Mouse (Mus musculus) heart, embryonic 10.5 days (tissue): ENCODE measurements around the gene Clasp2. TPM values are rescaled to one million over a fixed set of nuclear protein-coding genes. Genes with fewer than 3 reads are reported as not detected.
"Not testable (repeated sequence)": the region's sequence is repeated elsewhere in the genome, so short reads cannot be mapped to it uniquely, and the experiment has no call there.

Experiments used
- DNase-seq: peaks from one replicate; pipeline ENCODE4 v3.0.0-alpha.2; 2017; ENCODE audit warnings: low spot score
- H3K27ac ChIP-seq: fragments of 300-500 bp; sonication (generic); 2 replicates; pipeline ENCODE4 v1.5.1; 2016; ENCODE audit warnings: mild to moderate bottlenecking
- H3K27me3 ChIP-seq: fragments of 300-500 bp; sonication (generic); 2 replicates; pipeline ENCODE4 v1.6.1; 2016; ENCODE audit warnings: mild to moderate bottlenecking; ENCODE audit not compliant: poor library complexity, insufficient read depth, severe bottlenecking
- H3K36me3 ChIP-seq: fragments of 300-500 bp; sonication (generic); 2 replicates; pipeline ENCODE4 v1.6.1; 2016; ENCODE audit warnings: mild to moderate bottlenecking, moderate library complexity
- H3K4me1 ChIP-seq: fragments of 300-500 bp; sonication (generic); 2 replicates; pipeline ENCODE4 v1.6.1; 2016; ENCODE audit warnings: mild to moderate bottlenecking
- H3K4me3 ChIP-seq: fragments of 300-500 bp; sonication (generic); 2 replicates; pipeline ENCODE4 v1.5.1; 2016; ENCODE audit warnings: mild to moderate bottlenecking, moderate library complexity
- H3K9me3 ChIP-seq: fragments of 300-500 bp; sonication (generic); 2 replicates; pipeline ENCODE4 v1.6.1; 2016; ENCODE audit warnings: mild to moderate bottlenecking, moderate library complexity
- WGBS: fragments of 180-500 bp; shearing (Covaris S2); methylation state at CpG from one replicate; pipeline ENCODE4 v1.1.7; 2016; 5-methylcytosine and 5-hydroxymethylcytosine counted together
- polyA plus RNA-seq: library from polyadenylated mRNA; unstranded; fragments of >200 nt; fragmentation: Nextera tagmentation; extraction: Ambion mirVana; gene quantifications from 2 replicates; pipeline ENCODE4 v1.2.1, GENCODE M21; 2016

Gene Clasp2
- polyA plus RNA-seq = 24.3 and 28.3 TPM in 2 replicates

DNA sequence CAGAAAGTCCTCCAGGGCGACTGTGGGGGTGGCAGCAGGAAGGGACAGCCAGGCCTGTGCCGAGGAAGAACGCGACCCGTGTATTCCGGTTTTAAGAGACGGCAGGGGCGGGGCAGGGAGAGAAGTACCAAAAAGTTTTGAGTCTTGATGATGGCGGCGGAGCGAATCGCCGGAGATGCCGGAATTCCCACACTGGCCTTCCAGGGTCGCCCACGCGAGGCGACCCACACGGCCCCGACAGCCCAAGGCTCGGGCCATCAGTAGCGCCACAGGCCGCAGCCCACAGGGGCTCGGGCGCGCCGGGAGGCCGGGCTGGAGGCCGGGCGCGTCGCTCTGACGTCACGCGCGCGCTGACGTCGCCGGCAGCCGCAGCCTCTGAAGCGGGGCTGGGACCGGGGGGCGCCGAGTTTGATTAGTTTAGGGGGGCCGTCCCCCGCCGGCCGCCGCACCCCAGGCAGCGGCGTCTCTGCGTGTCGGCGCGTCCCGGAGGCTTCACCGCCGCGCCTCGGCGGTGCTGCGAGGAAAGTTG, at the start of gene Clasp2:
TSS of gene Clasp2 (plus strand) at position 366 of the 529 bp plus-strand sequence.
- Histone ChIP-seq H3K27me3 (no peaks in the 10 kb centered on the region), H3K4me1 (peaks cover 14% of the 10 kb centered on the region), H3K9me3 (no peaks in the 10 kb centered on the region), H3K36me3 (no peaks in the 10 kb centered on the region), H3K27ac (peak within 1 kb of the TSS; percentile 95), H3K4me3 (peak within 1 kb of the TSS; percentile 91)
- WGBS = under 1% methylated on average over 63 of the region's 63 CpGs
- DNase-seq = peak; percentile 92

- Histone ChIP-seq H3K4me1 (peaks cover 26% of the 10 kb centered on the region), H3K27ac (no peak overlapping the region), H3K36me3 (peaks cover 22% of the 10 kb centered on the region), H3K9me3 (no peaks in the 10 kb centered on the region), H3K27me3 (no peaks in the 10 kb centered on the region), H3K4me3 (no peak overlapping the region)
- no peak for DNase-seq
- WGBS = 82% methylated on average over 5 of the region's 5 CpGs
Observed at GRCm38 (mm10) chr9:113701441-113702160, 39.7 kb upstream of the Clasp2 start.

- Histone ChIP-seq H3K4me3 (peak overlapping the region; percentile 93), H3K27me3 (no peaks in the 10 kb centered on the region), H3K27ac (no peak overlapping the region), H3K4me1 (peaks cover 30% of the 10 kb centered on the region), H3K36me3 (no peaks in the 10 kb centered on the region), H3K9me3 (no peaks in the 10 kb centered on the region)
- DNase-seq = no peak
- WGBS = 68% methylated on average over 2 of the region's 2 CpGs
Observed at GRCm38 (mm10) chr9:113706108-113706507, 35.2 kb upstream of the Clasp2 start.

DNA sequence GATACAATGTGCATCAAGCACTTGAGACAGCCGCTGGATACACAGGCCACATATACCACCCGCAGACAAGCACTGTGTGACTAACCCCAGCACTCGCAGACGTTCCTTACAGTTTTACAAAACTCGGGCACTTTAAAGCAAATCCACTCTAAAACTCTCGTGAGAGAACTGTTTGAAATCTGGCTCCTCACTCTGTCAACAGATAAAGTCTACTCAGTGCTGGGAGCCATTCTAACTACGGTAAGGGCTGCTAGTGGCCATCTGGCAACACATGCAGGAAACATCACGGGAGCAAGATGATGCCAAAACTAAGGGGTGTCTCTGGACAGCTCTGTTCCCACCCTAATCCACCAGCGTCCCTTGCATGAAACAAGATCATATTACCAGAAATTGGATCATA, 34.4 kb upstream of the Clasp2 start:
- Histone ChIP-seq H3K4me1 (peaks cover 24% of the 10 kb centered on the region), H3K36me3 (no peaks in the 10 kb centered on the region), H3K27ac (no peak overlapping the region), H3K4me3 (peak overlapping the region; percentile 93), H3K9me3 (no peaks in the 10 kb centered on the region), H3K27me3 (no peaks in the 10 kb centered on the region)
- DNase-seq = no peak
- WGBS = 40% methylated on average over 9 of the region's 9 CpGs

GRCm38 (mm10) chr9:113707481-113708360, 33.6 kb upstream of the Clasp2 start, which contains the start of gene Pdcd6ip:
Gene Pdcd6ip (minus strand): TSS chr9:113708259.
- WGBS = 1% methylated on average over 77 of the region's 77 CpGs
- Histone ChIP-seq H3K27ac (peak within 1 kb of the TSS; percentile 95), H3K4me3 (peak within 1 kb of the TSS; percentile 93), H3K4me1 (peaks cover 22% of the 10 kb centered on the region), H3K27me3 (no peaks in the 10 kb centered on the region), H3K36me3 (no peaks in the 10 kb centered on the region), H3K9me3 (no peaks in the 10 kb centered on the region)
- DNase-seq = peak; percentile 91

DNA sequence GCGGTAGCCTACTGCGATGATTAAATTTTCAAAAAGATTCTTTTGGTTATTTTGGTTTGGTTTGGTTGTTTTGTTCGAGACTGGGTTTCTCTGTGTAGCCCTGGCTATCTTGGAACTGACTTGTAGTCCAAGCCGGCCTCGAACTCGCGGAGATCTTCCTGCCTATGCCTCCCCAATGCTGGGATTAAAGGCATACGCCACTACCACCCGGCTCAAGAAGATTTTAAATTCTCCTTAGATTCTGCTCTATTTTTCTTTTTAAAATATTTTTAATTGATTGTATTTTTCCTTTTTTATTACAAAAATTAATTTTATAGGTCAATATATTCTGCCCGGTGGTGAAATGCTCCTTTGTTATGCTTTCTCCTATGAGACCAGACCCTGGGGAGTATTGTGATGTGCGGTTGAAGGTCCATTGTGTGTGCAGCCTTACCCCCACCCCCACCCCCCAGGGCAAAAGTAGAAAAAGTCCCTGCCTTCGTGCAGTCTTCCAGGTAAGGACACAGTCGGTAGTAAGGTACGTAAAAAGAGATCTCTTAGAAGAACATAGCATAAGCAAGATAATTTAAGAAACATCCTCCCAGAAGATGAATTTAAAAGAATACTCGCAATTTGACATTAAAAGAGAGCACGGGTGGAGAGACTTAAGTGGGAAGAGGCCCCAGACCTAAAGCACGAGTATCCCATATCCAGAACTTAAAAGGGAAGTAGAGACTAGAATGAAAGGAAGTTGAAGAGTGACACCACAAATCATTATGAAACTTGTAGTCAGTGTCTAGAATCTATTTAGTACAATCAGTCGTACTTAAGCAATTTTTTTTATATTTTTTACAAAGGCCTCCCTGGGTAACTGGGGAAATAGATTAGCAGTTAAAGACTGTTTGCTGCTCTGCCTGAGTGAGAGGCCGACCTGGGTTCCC, 32.7 kb upstream of the Clasp2 start:
- H3K27ac ChIP-seq = peak overlapping the region; percentile 95
- peaks cover 22% of the 10 kb centered on the region for H3K4me1 ChIP-seq
- H3K36me3 ChIP-seq = no peaks in the 10 kb centered on the region
- 54% methylated on average over 19 of the region's 19 CpGs for WGBS
- no peaks in the 10 kb centered on the region for H3K27me3 ChIP-seq
- no peak for DNase-seq
- H3K4me3 ChIP-seq = peak overlapping the region; percentile 93
- H3K9me3 ChIP-seq = no peaks in the 10 kb centered on the region

DNA sequence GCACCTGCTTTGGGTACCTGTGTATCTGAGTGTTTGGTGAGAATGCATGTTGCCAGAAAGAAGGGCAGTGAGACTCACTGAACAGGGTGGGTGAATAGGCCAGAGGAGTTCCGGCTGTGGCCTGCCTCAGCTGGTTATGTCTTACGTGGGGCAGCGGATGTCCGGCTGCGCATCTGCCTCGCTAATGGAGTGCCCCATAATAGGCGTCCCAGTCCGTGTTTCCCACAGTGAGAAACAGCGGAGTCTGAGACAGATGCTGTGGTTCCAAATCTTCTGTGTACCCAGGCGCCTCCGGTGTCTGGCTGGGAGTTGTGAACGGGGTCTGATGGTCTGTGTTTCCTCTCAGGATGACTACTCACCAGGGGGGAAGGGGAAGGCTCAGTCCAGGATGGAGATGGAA, 30.4 kb upstream of the Clasp2 start:
- no peaks in the 10 kb centered on the region for H3K36me3 ChIP-seq
- H3K9me3 ChIP-seq = no peaks in the 10 kb centered on the region
- WGBS = 76% methylated on average over 12 of the region's 12 CpGs
- no peak overlapping the region for H3K4me3 ChIP-seq
- H3K27me3 ChIP-seq = no peaks in the 10 kb centered on the region
- no peak overlapping the region for H3K27ac ChIP-seq
- no peak for DNase-seq
- peaks cover 15% of the 10 kb centered on the region for H3K4me1 ChIP-seq

DNA sequence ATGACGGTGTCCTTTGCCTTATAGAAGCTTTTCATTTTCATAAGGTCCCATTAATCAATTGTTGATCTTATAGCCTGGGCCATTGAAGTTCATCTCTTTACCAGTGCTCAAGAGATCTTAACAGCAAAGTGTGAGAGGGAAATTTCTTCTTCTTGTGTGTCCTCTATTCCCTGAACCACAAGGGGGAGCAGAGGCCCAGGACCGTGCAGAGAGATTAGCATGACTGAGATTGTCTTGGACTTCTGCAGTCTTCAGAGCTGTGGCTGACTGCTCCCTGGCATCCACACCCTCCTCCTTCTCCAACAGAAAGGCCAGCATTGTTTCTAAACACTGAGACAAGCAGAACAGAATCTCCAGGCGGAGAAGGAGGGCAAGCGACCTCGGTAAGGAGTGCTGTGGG, 22.2 kb upstream of the Clasp2 start:
- Histone ChIP-seq H3K4me3 (no peak overlapping the region), H3K4me1 (0 out of 2 replicates have a peak, but pooled peaks cover 2% of the 10 kb centered on the region), H3K36me3 (no peaks in the 10 kb centered on the region), H3K9me3 (no peaks in the 10 kb centered on the region), H3K27ac (no peak overlapping the region), H3K27me3 (no peaks in the 10 kb centered on the region)
- no peak for DNase-seq
- 50% methylated on average over 5 of the region's 5 CpGs for WGBS

- no peak overlapping the region for H3K27ac ChIP-seq
- 79% methylated on average over 15 of the region's 15 CpGs for WGBS
Observed at GRCm38 (mm10) chr9:113724646-113725045, 16.6 kb upstream of the Clasp2 start.

DNA sequence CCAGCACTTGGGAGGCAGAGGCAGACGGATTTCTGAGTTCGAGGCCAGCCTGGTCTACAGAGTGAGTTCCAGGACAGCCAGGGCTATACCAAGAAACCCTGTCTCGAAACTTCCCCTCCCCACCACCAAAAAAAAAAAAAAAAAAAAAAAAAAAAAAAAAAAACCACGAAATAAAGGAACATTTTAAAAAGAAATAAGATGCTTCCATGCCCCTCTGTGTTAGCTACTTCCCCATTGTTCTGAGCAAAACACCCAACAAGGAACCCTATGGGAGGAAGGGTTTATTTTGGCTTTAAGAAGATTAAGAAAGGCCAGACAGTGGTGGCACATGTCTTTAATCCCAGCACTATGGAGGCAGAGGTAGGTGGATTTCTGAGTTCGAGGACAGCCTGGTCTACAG, 15.7 kb upstream of the Clasp2 start:
- WGBS = 91% methylated on average over 5 of the region's 5 CpGs

More at GRCm38 (mm10) chr9:113724646-113725045, 16.6 kb upstream of the Clasp2 start:
- no peak for DNase-seq
- Histone ChIP-seq H3K4me1 (no peaks in the 10 kb centered on the region), H3K27me3 (no peaks in the 10 kb centered on the region), H3K36me3 (no peaks in the 10 kb centered on the region), H3K9me3 (no peaks in the 10 kb centered on the region), H3K4me3 (no peak overlapping the region)

GRCm38 (mm10) chr9:113726131-113726530, 15.1 kb upstream of the Clasp2 start:
- Histone ChIP-seq H3K36me3 (no peaks in the 10 kb centered on the region), H3K4me1 (no peaks in the 10 kb centered on the region), H3K9me3 (no peaks in the 10 kb centered on the region), H3K4me3 (no peak overlapping the region), H3K27me3 (no peaks in the 10 kb centered on the region), H3K27ac (peak overlapping the region; percentile 42; the same call in 1 of the 2 replicates)
- WGBS = 44% methylated on average over 3 of the region's 3 CpGs
- DNase-seq = no peak

More for the DNA sequence above, 15.7 kb upstream of the Clasp2 start:
- not testable (repeated sequence) for DNase-seq, H3K4me1 ChIP-seq, H3K4me3 ChIP-seq, H3K36me3 ChIP-seq, H3K27me3 ChIP-seq, H3K27ac ChIP-seq, H3K9me3 ChIP-seq

DNA sequence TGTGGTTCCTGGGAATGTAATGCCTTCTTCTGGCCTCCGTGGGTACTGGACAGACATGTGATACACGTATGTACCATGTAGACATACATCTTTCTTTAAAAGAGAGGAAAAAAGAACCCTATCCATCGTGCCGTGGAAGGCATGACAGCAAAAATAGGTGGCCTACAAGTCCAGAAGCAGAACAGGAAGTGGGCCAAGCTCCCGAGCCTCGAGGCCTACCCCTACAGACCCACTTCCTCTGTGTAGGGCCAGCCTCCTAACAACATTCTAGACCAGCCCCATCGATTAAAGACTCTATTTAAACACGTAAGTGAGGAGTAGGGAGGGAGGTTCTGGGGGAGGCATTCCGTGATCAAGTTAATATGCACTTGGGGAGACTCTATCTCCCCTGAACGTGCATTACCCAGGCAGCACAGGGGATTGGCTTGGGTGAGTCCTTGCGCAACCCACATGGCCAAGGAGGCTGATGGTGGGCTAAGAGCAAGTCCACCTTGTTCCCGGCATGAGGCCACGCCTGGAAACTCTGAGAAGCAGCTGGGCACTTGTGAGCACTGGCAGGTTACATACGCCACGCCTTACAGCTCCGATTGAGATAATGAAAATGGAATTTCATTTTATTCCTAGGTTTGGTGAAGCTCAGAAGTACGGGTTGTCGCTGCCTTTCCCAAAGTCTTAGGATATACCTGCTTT, 14.1 kb upstream of the Clasp2 start:
- WGBS = 88% methylated on average over 18 of the region's 18 CpGs
- DNase-seq = no peak
- H3K9me3 ChIP-seq = no peaks in the 10 kb centered on the region
- H3K27me3 ChIP-seq = no peaks in the 10 kb centered on the region
- H3K4me1 ChIP-seq = no peaks in the 10 kb centered on the region
- H3K27ac ChIP-seq = no peak overlapping the region
- no peak overlapping the region for H3K4me3 ChIP-seq
- no peaks in the 10 kb centered on the region for H3K36me3 ChIP-seq
